Mouse (Mus musculus) ES-Bruce4 (cell line): Measurements from ENCODE around the gene Ubr4. TPM values are rescaled to one million over a fixed set of nuclear protein-coding genes. Genes with fewer than 3 reads are reported as not detected.

Experiments
- H3K27ac ChIP-seq: 2 replicates; pipeline ENCODE4 v1.5.1; 2012; ENCODE audit warnings: low read length, inconsistent platforms; ENCODE audit not compliant: insufficient read depth
- H3K27me3 ChIP-seq: 2 replicates; pipeline ENCODE4 v1.6.1; 2012; ENCODE audit warnings: mild to moderate bottlenecking, low read length, inconsistent platforms; ENCODE audit not compliant: control insufficient read depth, poor library complexity, insufficient read depth, severe bottlenecking
- H3K36me3 ChIP-seq: 2 replicates; pipeline ENCODE4 v1.6.1; 2012; ENCODE audit warnings: inconsistent platforms, mild to moderate bottlenecking, low read length, moderate library complexity; ENCODE audit not compliant: control insufficient read depth, poor library complexity, insufficient read depth, severe bottlenecking
- H3K4me1 ChIP-seq: one replicate; pipeline ENCODE4 v1.8.1; 2011; ENCODE audit warnings: low read length; ENCODE audit not compliant: control insufficient read depth, insufficient read depth
- H3K4me3 ChIP-seq: 2 replicates; pipeline ENCODE4 v1.5.1; 2011; ENCODE audit warnings: low read depth, mild to moderate bottlenecking, low read length
- H3K9ac ChIP-seq: 2 replicates; pipeline ENCODE4 v1.6.1; 2012; ENCODE audit warnings: low read depth, mild to moderate bottlenecking, inconsistent platforms; ENCODE audit not compliant: poor library complexity, severe bottlenecking
- H3K9me3 ChIP-seq: replicated peaks from 2 replicates; pipeline ENCODE4 v1.6.1; 2012; ENCODE audit warnings: mild to moderate bottlenecking, low read length, inconsistent platforms; ENCODE audit not compliant: control insufficient read depth, poor library complexity, insufficient read depth, severe bottlenecking
- CTCF ChIP-seq: IDR thresholded peaks from one replicate; pipeline ENCODE4 v1.8.1; 2011; ENCODE audit warnings: low read depth, low read length
- EP300 ChIP-seq: IDR thresholded peaks from 2 replicates; pipeline ENCODE4 v1.6.1; 2011; ENCODE audit warnings: low read depth, low read length; ENCODE audit not compliant: insufficient read depth
- POLR2A ChIP-seq: IDR thresholded peaks from one replicate; pipeline ENCODE4 v1.8.1; 2011; ENCODE audit warnings: low read length; ENCODE audit not compliant: insufficient read depth
- polyA plus RNA-seq: library from polyadenylated mRNA; stranded (reverse); fragments of >200 nt; gene quantifications from 2 replicates; pipeline ENCODE4 v1.2.4, GENCODE M21; 2011; ENCODE audit warnings: low read depth; ENCODE audit not compliant: missing spikeins, insufficient read depth, insufficient read length

Ubr4 gene
- polyA plus RNA-seq, 1 experiment: 141 TPM

DNA sequence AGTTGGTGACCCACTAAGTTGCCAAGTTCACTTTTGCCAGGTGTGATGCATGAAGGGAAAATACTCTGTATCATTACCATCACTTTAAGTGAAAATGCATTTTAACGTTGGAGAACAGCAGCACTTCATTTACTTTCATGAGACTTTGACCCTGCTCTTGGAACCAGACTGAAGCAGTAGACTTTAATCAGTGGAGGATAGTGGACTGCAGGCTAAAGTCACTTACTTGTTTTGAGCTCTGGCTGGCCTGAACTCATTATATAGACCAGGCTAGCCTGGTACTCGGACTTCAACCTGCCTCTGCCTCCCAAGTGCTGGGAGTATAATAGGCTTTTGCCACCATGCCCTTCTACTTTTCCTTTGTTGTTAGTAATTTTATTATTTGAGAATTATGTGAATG, 70.9 kb downstream of the Ubr4 start:
- no peak for TF ChIP-seq EP300
- no peak for TF ChIP-seq CTCF
- no peak for TF ChIP-seq POLR2A
- no peaks in the 10 kb centered on the region for H3K4me1 ChIP-seq

DNA sequence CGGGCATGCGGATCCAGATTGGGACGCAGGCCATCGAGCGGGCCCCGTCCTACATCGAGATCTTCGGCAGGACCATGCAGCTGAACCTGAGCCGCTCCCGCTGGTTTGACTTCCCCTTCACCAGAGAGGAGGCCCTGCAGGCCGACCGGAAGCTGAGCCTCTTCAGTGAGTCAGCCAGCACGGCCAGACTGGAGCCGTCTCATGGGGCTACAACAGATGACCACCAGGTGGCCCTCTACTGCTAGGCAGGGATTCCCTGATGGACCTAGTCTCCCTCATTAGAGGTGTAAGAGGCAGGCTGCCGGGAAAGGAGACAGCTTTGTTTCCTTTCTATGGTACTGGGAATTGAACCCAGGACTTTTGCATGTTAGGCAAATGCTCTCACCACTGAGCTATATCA, 77.8 kb downstream of the Ubr4 start:
- peaks cover 73% of the 10 kb centered on the region for H3K36me3 ChIP-seq
- peak; percentile 79 for TF ChIP-seq CTCF
- TF ChIP-seq EP300: no peak
- no peak for TF ChIP-seq POLR2A
- H3K27me3 ChIP-seq: no peaks in the 10 kb centered on the region
- H3K9ac ChIP-seq: no peak overlapping the region
- no peaks in the 10 kb centered on the region for H3K4me1 ChIP-seq
- H3K9me3 ChIP-seq: no peaks in the 10 kb centered on the region
- H3K4me3 ChIP-seq: no peak overlapping the region
- H3K27ac ChIP-seq: no peak overlapping the region

More for the DNA sequence above, 70.9 kb downstream of the Ubr4 start:
- Histone ChIP-seq H3K4me3 (no peak overlapping the region), H3K27ac (no peak overlapping the region), H3K36me3 (peaks cover 80% of the 10 kb centered on the region), H3K9ac (no peak overlapping the region), H3K9me3 (no peaks in the 10 kb centered on the region), H3K27me3 (no peaks in the 10 kb centered on the region)

DNA sequence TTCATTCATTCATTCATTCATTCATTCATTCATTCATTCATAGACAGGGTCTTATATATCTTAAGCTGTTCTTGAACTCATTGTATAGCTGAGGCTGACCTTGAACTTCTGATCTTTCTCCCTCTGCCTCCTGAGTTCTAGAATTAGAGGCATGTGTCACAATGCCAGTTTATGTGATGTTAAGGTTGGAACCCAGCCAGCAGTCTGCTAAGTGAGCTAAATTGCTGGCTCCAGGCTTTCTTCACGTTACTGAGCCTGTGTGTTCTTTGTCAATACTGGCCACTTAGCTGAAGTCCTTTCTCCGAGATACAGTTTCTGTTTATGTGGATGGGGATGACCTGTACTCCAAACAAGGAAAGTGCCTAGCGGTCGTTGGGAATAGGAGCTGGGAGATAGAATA, 78.5 kb downstream of the Ubr4 start:
- no peak for TF ChIP-seq CTCF
- no peak for TF ChIP-seq POLR2A
- TF ChIP-seq EP300: no peak
- Histone ChIP-seq H3K9me3 (no peaks in the 10 kb centered on the region), H3K27me3 (no peaks in the 10 kb centered on the region), H3K4me1 (no peaks in the 10 kb centered on the region), H3K4me3 (no peak overlapping the region), H3K27ac (no peak overlapping the region), H3K36me3 (peaks cover 72% of the 10 kb centered on the region), H3K9ac (no peak overlapping the region)

DNA sequence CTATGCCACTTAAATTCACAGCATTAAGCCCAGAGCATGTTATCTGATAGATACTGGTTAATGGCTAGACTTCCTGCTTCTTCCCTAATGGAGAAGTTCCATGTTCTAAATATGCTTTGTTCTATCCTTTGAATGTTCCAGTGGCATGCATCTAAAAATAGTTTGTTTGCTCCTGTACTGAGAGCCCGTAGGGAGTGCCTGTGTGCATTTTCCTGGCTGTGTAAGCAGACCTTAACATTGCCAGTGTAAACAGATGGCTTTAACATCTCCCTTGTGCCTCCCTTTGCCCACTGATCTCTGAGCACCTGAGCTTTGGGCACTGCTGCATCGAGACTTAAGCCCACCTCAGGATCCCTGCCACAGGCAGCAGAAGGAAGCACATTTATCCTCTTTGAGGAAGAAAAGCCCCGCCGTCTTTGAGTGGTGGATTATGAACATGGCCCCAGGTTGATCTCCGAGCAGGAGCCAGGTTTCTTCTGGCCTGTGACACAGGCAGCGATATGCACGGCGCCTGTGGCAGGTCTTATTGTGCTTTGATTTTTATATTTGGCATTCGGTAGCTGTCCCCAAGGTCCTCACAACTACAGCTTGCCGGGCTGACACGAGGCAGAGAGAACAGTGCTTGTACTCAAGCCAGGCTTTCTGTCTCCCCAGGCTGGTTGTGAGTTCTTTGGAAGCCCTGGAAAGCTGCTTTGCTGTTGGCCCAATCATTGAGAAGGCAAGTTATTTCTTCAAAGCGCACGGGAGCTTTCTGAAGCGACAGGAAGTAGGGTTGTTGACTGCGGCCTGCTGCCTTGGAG, 80.8 kb downstream of the Ubr4 start:
- H3K9me3 ChIP-seq: no peaks in the 10 kb centered on the region
- H3K27ac ChIP-seq: no peak overlapping the region
- H3K36me3 ChIP-seq: peaks cover 75% of the 10 kb centered on the region
- no peak overlapping the region for H3K9ac ChIP-seq
- no peaks in the 10 kb centered on the region for H3K27me3 ChIP-seq
- H3K4me3 ChIP-seq: no peak overlapping the region
- no peaks in the 10 kb centered on the region for H3K4me1 ChIP-seq
- no peak for TF ChIP-seq CTCF
- no peak for TF ChIP-seq EP300
- no peak for TF ChIP-seq POLR2A

DNA sequence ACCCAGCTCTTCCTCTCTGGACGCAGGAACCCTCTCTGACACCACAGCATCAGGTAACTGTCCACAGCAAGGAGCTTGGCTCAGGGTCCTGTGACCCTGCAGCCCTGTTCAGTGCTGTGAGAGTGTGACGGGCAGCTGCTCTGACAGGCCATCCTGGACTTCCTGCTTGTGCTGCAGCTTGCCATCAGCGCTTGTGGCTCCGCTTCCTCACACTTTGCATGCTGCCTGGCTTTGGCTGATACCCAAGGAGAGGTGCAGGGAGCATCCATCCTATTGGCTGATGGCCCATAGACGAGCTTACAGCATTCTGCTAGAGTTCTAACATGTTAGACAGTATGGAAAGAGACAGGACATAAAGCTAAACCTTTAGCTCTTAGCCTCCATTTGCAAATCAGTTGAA, 88.8 kb downstream of the Ubr4 start:
- no peaks in the 10 kb centered on the region for H3K4me1 ChIP-seq
- TF ChIP-seq EP300 (no peak), CTCF (no peak), POLR2A (no peak)
- peaks cover 56% of the 10 kb centered on the region for H3K36me3 ChIP-seq
- H3K27ac ChIP-seq: no peak overlapping the region
- H3K9ac ChIP-seq: no peak overlapping the region
- no peaks in the 10 kb centered on the region for H3K27me3 ChIP-seq
- H3K4me3 ChIP-seq: no peak overlapping the region
- H3K9me3 ChIP-seq: no peaks in the 10 kb centered on the region

DNA sequence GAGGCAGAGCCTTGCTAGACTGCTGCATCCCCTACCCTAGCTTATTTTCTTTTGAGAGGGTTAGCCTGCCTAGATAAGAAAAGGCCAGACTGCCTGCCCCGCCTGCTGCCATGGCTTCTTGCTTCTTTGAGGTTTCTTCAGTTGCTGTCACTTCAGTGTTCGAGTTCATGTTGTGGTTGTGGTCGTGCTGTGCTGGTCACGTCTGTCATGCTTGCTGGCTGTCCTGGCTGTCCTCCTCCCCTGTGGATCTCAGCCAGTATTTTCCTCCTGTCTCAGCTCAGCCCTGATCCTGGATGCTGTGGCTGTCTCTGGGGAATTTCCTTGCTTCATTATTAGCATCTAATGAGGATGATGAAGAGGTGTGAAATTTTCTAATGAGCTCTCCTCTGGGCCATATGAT, 89.4 kb downstream of the Ubr4 start:
- H3K4me1 ChIP-seq: no peaks in the 10 kb centered on the region

More for the DNA sequence above, 89.4 kb downstream of the Ubr4 start:
- Histone ChIP-seq H3K4me3 (no peak overlapping the region), H3K27me3 (no peaks in the 10 kb centered on the region), H3K36me3 (peaks cover 56% of the 10 kb centered on the region), H3K27ac (no peak overlapping the region), H3K9ac (no peak overlapping the region), H3K9me3 (no peaks in the 10 kb centered on the region)
- no peak for TF ChIP-seq EP300
- TF ChIP-seq CTCF: no peak
- no peak for TF ChIP-seq POLR2A
